Mouse (Mus musculus): ENCODE data around the gene Hoxc13. TPM values are rescaled to one million over a fixed set of nuclear protein-coding genes. Genes with fewer than 3 reads are reported as not detected.

Gene Hoxc13
- polyA plus RNA-seq, 1 experiment from 2014 or later: not detected

DNA sequence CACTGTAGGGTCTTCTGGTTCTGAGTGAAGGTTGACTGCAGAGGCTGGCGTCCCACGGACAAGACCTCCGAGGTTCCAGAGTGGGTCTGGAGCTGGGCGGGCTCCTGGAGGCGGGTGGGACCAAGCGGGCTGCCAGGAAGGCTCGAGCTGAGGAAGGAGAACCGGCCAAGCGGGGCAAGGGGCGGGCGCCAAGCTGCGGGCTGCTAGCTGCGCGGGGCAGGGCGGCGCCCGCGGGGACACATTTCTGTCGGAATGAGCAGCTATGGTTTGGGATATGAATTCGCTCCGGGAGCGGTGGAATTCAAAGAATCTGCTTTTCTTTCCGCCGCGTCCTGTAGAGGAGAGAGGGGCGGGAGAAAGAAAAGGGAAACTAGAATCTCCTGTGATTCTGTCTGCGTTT, 14.0 kb downstream of the Hoxc13 start:
- Histone ChIP-seq H3K4me3 (replicated peaks; ENCODE audit: low read length) (no peak overlapping the region), H3K4me1 (replicated peaks; ENCODE audit: control insufficient read depth, insufficient read depth, low read length) (no peaks in the 10 kb centered on the region), H3K9ac (replicated peaks; ENCODE audit: low read depth, low read length) (no peak overlapping the region), H3K4me2 (ENCODE audit: low read length) (no peak overlapping the region), H3K9me3 (ENCODE audit: control insufficient read depth, low read length) (no peaks in the 10 kb centered on the region), H3K36me3 (ENCODE audit: control insufficient read depth, insufficient read depth) (no peaks in the 10 kb centered on the region), H3K27ac (ENCODE audit: low read length) (no peak overlapping the region), H3K27me3 (replicated peaks; ENCODE audit: control insufficient read depth, insufficient read depth, low read length) (peaks cover 99% of the 10 kb centered on the region)
- under 1% methylated on average over 27 of the region's 27 CpGs for WGBS
- ATAC-seq: no peak

- H3K9me3 ChIP-seq (ENCODE audit: control insufficient read depth, low read length): no peaks in the 10 kb centered on the region
- no peak within 1 kb of the TSS for H3K27ac ChIP-seq (ENCODE audit: low read length)
- ATAC-seq: no peak
- no peak within 1 kb of the TSS for H3K4me3 ChIP-seq (replicated peaks; ENCODE audit: low read length)
- no peak within 1 kb of the TSS for H3K4me2 ChIP-seq (ENCODE audit: low read length)
- WGBS: 2% methylated on average over 30 of the region's 31 CpGs
- H3K36me3 ChIP-seq (ENCODE audit: control insufficient read depth, insufficient read depth): no peaks in the 10 kb centered on the region
- no peak within 1 kb of the TSS for H3K9ac ChIP-seq (replicated peaks; ENCODE audit: low read depth, low read length)
- H3K4me1 ChIP-seq (replicated peaks; ENCODE audit: control insufficient read depth, insufficient read depth, low read length): no peaks in the 10 kb centered on the region
- H3K27me3 ChIP-seq (replicated peaks; ENCODE audit: control insufficient read depth, insufficient read depth, low read length): peaks cover 99% of the 10 kb centered on the region
These were observed 15.5 kb downstream of the Hoxc13 start, which contains the start of gene Hoxc12 for GRCm38 (mm10) chr15:102936279-102936972. Hoxc12 (plus strand) TSS chr15:102936757.

DNA sequence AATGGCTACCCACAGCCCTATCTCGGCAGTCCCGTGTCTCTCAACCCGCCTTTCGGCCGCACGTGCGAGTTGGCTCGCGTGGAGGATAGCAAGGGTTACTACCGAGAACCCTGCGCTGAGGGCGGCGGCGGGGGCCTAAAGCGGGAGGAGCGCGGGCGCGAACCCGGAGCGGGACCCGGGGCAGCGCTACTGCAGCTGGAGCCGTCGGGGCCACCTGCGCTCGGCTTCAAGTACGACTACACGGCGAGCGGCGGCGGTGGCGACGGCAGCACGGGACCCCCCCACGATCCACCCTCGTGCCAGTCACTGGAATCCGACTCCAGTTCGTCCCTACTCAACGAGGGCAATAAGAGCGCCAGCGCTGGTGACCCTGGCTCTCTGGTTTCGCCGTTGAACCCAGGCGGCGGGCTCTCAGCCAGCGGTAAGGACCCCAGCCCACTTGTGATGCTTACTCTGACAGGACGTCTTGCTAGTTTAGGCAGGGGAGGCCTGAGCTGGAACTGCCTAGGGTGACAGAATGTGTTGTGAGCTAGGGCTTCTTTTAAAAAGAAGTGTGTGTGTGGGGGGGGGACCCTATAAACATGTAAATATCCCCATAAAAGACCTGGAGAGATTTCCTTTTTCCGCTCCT, 16.2 kb downstream of the Hoxc13 start:
- ATAC-seq: no peak
- H3K36me3 ChIP-seq (ENCODE audit: control insufficient read depth, insufficient read depth): no peaks in the 10 kb centered on the region
- no peak overlapping the region for H3K4me2 ChIP-seq (ENCODE audit: low read length)
- H3K4me1 ChIP-seq (replicated peaks; ENCODE audit: control insufficient read depth, insufficient read depth, low read length): no peaks in the 10 kb centered on the region
- H3K4me3 ChIP-seq (replicated peaks; ENCODE audit: low read length): no peak overlapping the region
- peaks cover 97% of the 10 kb centered on the region for H3K27me3 ChIP-seq (replicated peaks; ENCODE audit: control insufficient read depth, insufficient read depth, low read length)
- H3K9ac ChIP-seq (replicated peaks; ENCODE audit: low read depth, low read length): no peak overlapping the region
- 1% methylated on average over 50 of the region's 50 CpGs for WGBS
- H3K9me3 ChIP-seq (ENCODE audit: control insufficient read depth, low read length): no peaks in the 10 kb centered on the region
- no peak overlapping the region for H3K27ac ChIP-seq (ENCODE audit: low read length)

DNA sequence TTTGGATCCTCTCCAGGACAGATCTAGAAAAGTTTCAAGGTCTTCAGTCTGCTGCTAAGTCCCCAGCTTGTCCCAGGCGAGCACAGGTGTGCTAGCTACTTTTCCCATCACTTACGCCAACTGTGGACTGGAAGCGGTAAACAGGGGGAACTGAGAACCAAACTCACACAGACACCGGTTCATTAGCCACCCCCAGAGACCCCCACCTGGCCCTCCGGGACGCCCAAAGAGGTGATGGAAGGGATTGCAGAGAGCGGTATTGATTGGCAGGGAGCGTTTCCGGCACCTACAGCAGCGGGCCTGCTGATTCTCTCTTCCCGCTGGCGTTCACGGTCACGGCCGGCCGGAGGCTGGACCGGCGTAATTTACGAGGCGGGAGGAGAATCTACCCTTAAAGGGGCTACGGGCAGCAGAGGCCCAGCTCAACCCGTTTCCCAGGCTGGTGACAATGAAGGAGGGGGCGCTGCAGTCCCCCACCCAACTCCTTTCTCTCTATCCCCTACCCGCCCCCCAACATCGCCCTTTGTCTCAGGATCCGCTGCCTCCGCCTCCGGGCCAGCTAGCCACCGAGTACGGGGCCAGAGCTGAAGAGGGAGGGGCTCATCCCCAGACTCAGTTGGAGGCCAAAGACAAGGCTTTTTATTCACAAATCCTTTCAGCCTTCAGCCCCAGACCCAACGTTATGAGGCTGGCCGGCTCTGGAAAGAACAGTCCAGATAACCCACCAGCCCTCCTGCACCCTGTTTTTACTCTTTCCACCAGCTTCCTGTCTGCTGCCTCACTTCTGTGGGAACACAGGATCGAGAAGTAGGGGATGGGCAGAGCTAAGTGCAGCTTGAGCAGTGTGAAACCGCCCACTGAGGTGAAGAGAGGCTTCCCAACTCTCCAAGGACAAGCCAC, 18.6 kb downstream of the Hoxc13 start:
- no peak overlapping the region for H3K4me3 ChIP-seq (replicated peaks; ENCODE audit: low read length)

DNA sequence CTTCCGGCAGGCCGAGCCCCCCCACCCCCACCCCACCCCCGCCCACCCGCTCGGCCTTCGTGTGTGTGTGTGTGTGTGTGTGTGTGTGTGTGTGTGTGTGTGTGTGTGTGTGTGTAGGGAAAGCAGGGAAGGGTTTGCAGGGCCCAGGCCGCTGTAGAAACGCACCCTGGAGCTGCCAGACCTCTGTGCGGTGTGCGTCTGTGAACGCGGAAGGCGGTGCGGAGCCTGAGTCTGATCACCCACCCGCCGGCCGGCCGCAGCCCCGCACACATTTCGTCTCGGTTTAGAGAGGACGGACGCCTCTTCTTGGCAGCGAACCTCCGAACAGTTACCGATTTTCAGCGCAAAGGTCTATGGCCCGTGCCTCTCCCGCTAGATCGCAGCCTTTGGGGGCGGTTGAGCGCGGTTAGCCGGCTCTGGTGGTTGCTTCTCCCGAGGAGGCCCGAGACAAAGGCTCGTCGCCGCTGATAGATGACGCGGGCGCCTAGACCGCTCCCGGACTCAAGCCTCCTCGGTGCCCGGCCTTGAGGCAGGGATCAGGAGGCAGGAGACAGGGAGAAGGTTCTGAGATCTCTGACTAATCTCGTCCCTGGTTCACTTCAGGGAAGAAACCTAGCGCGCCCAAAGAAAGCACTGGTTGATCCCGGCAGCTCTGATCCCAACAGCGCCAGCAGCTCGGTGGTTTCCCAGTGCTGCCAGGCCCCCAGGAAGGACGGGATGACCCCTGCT, 22.0 kb downstream of the Hoxc13 start:
- Histone ChIP-seq H3K4me1 (replicated peaks; ENCODE audit: control insufficient read depth, insufficient read depth, low read length) (peaks cover 4% of the 10 kb centered on the region; the same call in 1 of the 2 replicates), H3K9ac (replicated peaks; ENCODE audit: low read depth, low read length) (no peak overlapping the region), H3K27ac (ENCODE audit: low read length) (no peak overlapping the region), H3K4me2 (ENCODE audit: low read length) (peak overlapping the region; percentile 27), H3K9me3 (ENCODE audit: control insufficient read depth, low read length) (no peaks in the 10 kb centered on the region), H3K27me3 (replicated peaks; ENCODE audit: control insufficient read depth, insufficient read depth, low read length) (peaks cover 87% of the 10 kb centered on the region), H3K4me3 (replicated peaks; ENCODE audit: low read length) (peak overlapping the region; percentile 13), H3K36me3 (ENCODE audit: control insufficient read depth, insufficient read depth) (no peaks in the 10 kb centered on the region)
- no peak for ATAC-seq
- under 1% methylated on average over 53 of the region's 53 CpGs for WGBS

More for the DNA sequence above, 18.6 kb downstream of the Hoxc13 start:
- Histone ChIP-seq H3K4me2 (ENCODE audit: low read length) (no peak overlapping the region), H3K4me1 (replicated peaks; ENCODE audit: control insufficient read depth, insufficient read depth, low read length) (peaks cover 4% of the 10 kb centered on the region; the same call in 1 of the 2 replicates), H3K27me3 (replicated peaks; ENCODE audit: control insufficient read depth, insufficient read depth, low read length) (peaks cover 88% of the 10 kb centered on the region), H3K9me3 (ENCODE audit: control insufficient read depth, low read length) (no peaks in the 10 kb centered on the region), H3K36me3 (ENCODE audit: control insufficient read depth, insufficient read depth) (no peaks in the 10 kb centered on the region), H3K27ac (ENCODE audit: low read length) (no peak overlapping the region), H3K9ac (replicated peaks; ENCODE audit: low read depth, low read length) (no peak overlapping the region)
- no peak for ATAC-seq
- WGBS: 1% methylated on average over 33 of the region's 34 CpGs

DNA sequence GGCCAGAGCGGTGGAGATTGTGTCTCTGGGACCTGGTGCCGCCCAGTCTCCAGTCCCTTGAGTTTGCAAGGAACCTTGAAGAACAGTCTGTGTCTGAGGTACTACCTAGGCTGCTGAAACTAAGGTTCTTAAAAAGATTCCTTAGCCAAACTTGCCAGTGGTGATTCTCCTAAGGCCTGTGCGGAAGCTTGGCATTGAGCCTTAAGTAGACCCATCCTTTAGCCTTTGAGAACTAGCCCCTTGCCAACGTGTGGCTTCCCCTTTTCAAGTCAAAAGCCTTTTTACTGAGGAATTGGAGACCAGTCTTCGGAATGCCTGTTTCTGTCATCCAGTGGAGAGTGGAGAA, 22.5 kb downstream of the Hoxc13 start:
- H3K4me2 ChIP-seq (ENCODE audit: low read length): no peak overlapping the region
- H3K4me1 ChIP-seq (replicated peaks; ENCODE audit: control insufficient read depth, insufficient read depth, low read length): peaks cover 4% of the 10 kb centered on the region; the same call in 1 of the 2 replicates
- no peak overlapping the region for H3K27ac ChIP-seq (ENCODE audit: low read length)
- H3K36me3 ChIP-seq (ENCODE audit: control insufficient read depth, insufficient read depth): no peaks in the 10 kb centered on the region
- no peak overlapping the region for H3K9ac ChIP-seq (replicated peaks; ENCODE audit: low read depth, low read length)
- no peak overlapping the region for H3K4me3 ChIP-seq (replicated peaks; ENCODE audit: low read length)
- ATAC-seq: no peak
- H3K27me3 ChIP-seq (replicated peaks; ENCODE audit: control insufficient read depth, insufficient read depth, low read length): peaks cover 87% of the 10 kb centered on the region
- H3K9me3 ChIP-seq (ENCODE audit: control insufficient read depth, low read length): no peaks in the 10 kb centered on the region
- WGBS: 1% methylated on average over 5 of the region's 5 CpGs

- no peak for ATAC-seq
- no peak overlapping the region for H3K4me2 ChIP-seq (ENCODE audit: low read length)
- WGBS: 11% methylated on average over 22 of the region's 22 CpGs
These were observed 24.5 kb downstream of the Hoxc13 start for GRCm38 (mm10) chr15:102945185-102946077.

GRCm38 (mm10) chr15:102947276-102947675, 26.4 kb downstream of the Hoxc13 start:
- under 1% methylated on average over 9 of the region's 9 CpGs for WGBS
- Histone ChIP-seq H3K27ac (ENCODE audit: low read length) (no peak overlapping the region), H3K9me3 (ENCODE audit: control insufficient read depth, low read length) (no peaks in the 10 kb centered on the region), H3K27me3 (replicated peaks; ENCODE audit: control insufficient read depth, insufficient read depth, low read length) (peaks cover 87% of the 10 kb centered on the region), H3K4me2 (ENCODE audit: low read length) (no peak overlapping the region), H3K4me1 (replicated peaks; ENCODE audit: control insufficient read depth, insufficient read depth, low read length) (peaks cover 4% of the 10 kb centered on the region; the same call in 1 of the 2 replicates), H3K36me3 (ENCODE audit: control insufficient read depth, insufficient read depth) (no peaks in the 10 kb centered on the region), H3K9ac (replicated peaks; ENCODE audit: low read depth, low read length) (no peak overlapping the region), H3K4me3 (replicated peaks; ENCODE audit: low read length) (no peak overlapping the region)
- no peak for ATAC-seq

More at GRCm38 (mm10) chr15:102945185-102946077, 24.5 kb downstream of the Hoxc13 start:
- Histone ChIP-seq H3K4me1 (replicated peaks; ENCODE audit: control insufficient read depth, insufficient read depth, low read length) (peaks cover 4% of the 10 kb centered on the region; the same call in 1 of the 2 replicates), H3K27ac (ENCODE audit: low read length) (no peak overlapping the region), H3K36me3 (ENCODE audit: control insufficient read depth, insufficient read depth) (no peaks in the 10 kb centered on the region), H3K27me3 (replicated peaks; ENCODE audit: control insufficient read depth, insufficient read depth, low read length) (peaks cover 84% of the 10 kb centered on the region), H3K9ac (replicated peaks; ENCODE audit: low read depth, low read length) (no peak overlapping the region), H3K4me3 (replicated peaks; ENCODE audit: low read length) (no peak overlapping the region), H3K9me3 (ENCODE audit: control insufficient read depth, low read length) (no peaks in the 10 kb centered on the region)
